Mouse (Mus musculus) cerebellum, postnatal 10 days (tissue): ENCODE results near the gene Ptpn3.

Experiments used
- DNase-seq, 2 experiments: peaks; one replicate each; pipeline ENCODE4 v3.0.0; 2021; ENCODE audit warnings: mixed read lengths in 2 of 2

The Ptpn3 gene

GRCm38 (mm10) chr4:57301410-57302313 is at the start of gene Ptpn3:
Gene Ptpn3 (minus strand): TSS chr4:57301837.
- DNase-seq, result peak; percentile 79 to 83

GRCm38 (mm10) chr4:57350541-57350940 is 48.9 kb upstream of the Ptpn3 start:
- DNase-seq, result no peak

GRCm38 (mm10) chr4:57343996-57344395 is 42.4 kb upstream of the Ptpn3 start:
- DNase-seq, result no peak

- no peak for DNase-seq
These were observed 37.3 kb upstream of the Ptpn3 start for GRCm38 (mm10) chr4:57338923-57339322.

GRCm38 (mm10) chr4:57338061-57338460 is 36.4 kb upstream of the Ptpn3 start:
- no peak for DNase-seq

- DNase-seq, result no peak
These were observed 33.5 kb upstream of the Ptpn3 start for GRCm38 (mm10) chr4:57335000-57335666.

GRCm38 (mm10) chr4:57333926-57334548 is 32.4 kb upstream of the Ptpn3 start:
- no peak for DNase-seq

GRCm38 (mm10) chr4:57332511-57332910 is 30.9 kb upstream of the Ptpn3 start:
- DNase-seq, result no peak

GRCm38 (mm10) chr4:57320606-57321327 is 19.1 kb upstream of the Ptpn3 start:
- DNase-seq, result peak; percentile 73 to 80

GRCm38 (mm10) chr4:57318525-57319212 is 17.0 kb upstream of the Ptpn3 start:
- peak; percentile 57 to 72 for DNase-seq

- DNase-seq, result no peak
These were observed 10.9 kb upstream of the Ptpn3 start for GRCm38 (mm10) chr4:57312256-57313166.

- DNase-seq, result no peak
These were observed 10.1 kb upstream of the Ptpn3 start for GRCm38 (mm10) chr4:57311750-57312149.

GRCm38 (mm10) chr4:57308214-57309000 is 6.8 kb upstream of the Ptpn3 start:
- peak; percentile 23 to 41 for DNase-seq

- no peak for DNase-seq
These were observed 6.1 kb upstream of the Ptpn3 start for GRCm38 (mm10) chr4:57307747-57308146.

- no peak for DNase-seq
These were observed 4.6 kb upstream of the Ptpn3 start for GRCm38 (mm10) chr4:57306260-57306659.

GRCm38 (mm10) chr4:57305644-57306043 is 4.0 kb upstream of the Ptpn3 start:
- no peak for DNase-seq

- DNase-seq, result peak; percentile 59 to 61
These were observed 898 bp downstream of the Ptpn3 start for GRCm38 (mm10) chr4:57300469-57301409.

GRCm38 (mm10) chr4:57299701-57300468 is 1.8 kb downstream of the Ptpn3 start:
- DNase-seq, result peak; percentile 75 to 77
